Mouse (Mus musculus): ENCODE results near the gene Lyrm1.

DNA sequence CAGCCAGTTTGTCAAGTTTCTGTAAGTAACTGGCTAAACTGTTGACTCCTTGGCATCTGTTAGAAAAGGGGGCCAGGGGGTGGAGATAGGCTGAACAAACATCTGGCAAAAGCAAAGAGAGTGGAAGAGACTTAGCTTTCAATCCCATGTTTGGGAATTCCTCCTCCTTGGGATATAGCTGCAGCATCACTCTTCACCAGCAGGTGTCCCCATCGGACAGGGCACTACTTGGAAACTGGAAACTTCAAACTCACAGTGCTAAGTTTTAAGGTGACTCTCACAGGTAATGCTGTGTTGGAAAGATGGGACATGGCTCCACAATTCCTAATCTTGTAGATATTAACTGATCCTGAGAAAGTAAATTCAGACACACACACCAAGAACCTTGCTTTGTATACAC, 46.6 kb upstream of the Lyrm1 start:
- TF ChIP-seq CTCF (IDR thresholded peaks at IDR 0.05; ENCODE audit: low read depth) (peak; percentile 98), EP300 (optimal IDR thresholded peaks at IDR 0.05) (no peak)
